In the genomic region with DNA sequence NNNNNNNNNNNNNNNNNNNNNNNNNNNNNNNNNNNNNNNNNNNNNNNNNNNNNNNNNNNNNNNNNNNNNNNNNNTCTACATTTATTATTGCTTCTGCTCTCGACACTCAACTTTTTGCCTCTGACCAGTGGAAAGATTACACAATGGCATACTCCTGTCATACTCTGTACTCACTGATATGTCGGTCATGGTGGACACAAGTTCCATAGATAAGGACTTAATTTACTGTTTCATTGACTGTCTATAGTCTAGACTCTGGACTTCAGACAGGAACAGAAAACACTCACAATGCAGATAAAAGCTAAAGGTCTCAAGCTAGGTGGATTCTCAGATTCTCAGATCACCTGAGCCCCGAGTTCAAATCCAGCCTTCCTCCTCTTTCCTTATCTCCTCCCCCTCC, we compare ENCODE assay signal across 21 mouse cellular contexts.
"Had no signal": no experiment of that assay in that cellular context is flagged by ENCODE, and none has a peak within 500 bp of the region (broad histone marks: within the 10 kb centered on the region; RNA-seq: fewer than 3 reads in every experiment).

No protein-coding gene starts in this region.

- DNase-seq: liver, postnatal 0 days; lung, adult 2 months; lung, postnatal 14 days; lung, postnatal 36 days; midbrain, embryonic 14.5 days; right cerebral cortex, postnatal 14 days; thymus, adult 2 months; thymus, postnatal 25 days; thymus, postnatal 4 days had no signal

- H3K27me3 ChIP-seq: liver, embryonic 15.5 days; lung, embryonic 15.5 days; midbrain, embryonic 12.5 days; neural tube, embryonic 13.5 days; neural tube, embryonic 15.5 days; stomach, embryonic 15.5 days had no signal

- H3K9me3 ChIP-seq: liver, embryonic 15.5 days; lung, embryonic 15.5 days; midbrain, embryonic 12.5 days; neural tube, embryonic 13.5 days; neural tube, embryonic 15.5 days; stomach, embryonic 15.5 days had no signal

- H3K9ac ChIP-seq: liver, embryonic 15.5 days; liver, postnatal 0 days; lung, embryonic 15.5 days; midbrain, embryonic 12.5 days; neural tube, embryonic 13.5 days; neural tube, embryonic 15.5 days; stomach, embryonic 15.5 days had no signal

- H3K36me3 ChIP-seq: liver, embryonic 15.5 days; lung, embryonic 15.5 days; midbrain, embryonic 12.5 days; neural tube, embryonic 13.5 days; neural tube, embryonic 15.5 days; stomach, embryonic 15.5 days had no signal

- ATAC-seq: liver, postnatal 0 days; lung, postnatal 0 days; midbrain, embryonic 16.5 days had no signal

- H3K4me2 ChIP-seq: liver, embryonic 15.5 days; lung, embryonic 15.5 days; midbrain, embryonic 12.5 days; neural tube, embryonic 13.5 days; neural tube, embryonic 15.5 days; stomach, embryonic 15.5 days had no signal

- H3K4me1 ChIP-seq: liver, embryonic 15.5 days; lung, embryonic 15.5 days; megakaryocyte, embryonic 14.5 days; midbrain, embryonic 12.5 days; neural tube, embryonic 13.5 days; neural tube, embryonic 15.5 days; stomach, embryonic 15.5 days had no signal

- H3K4me3 ChIP-seq: liver, embryonic 15.5 days; lung, embryonic 15.5 days; megakaryocyte, embryonic 14.5 days; midbrain, embryonic 12.5 days; myocyte; neural tube, embryonic 13.5 days; neural tube, embryonic 15.5 days; stomach, embryonic 15.5 days had no signal

- H3K27ac ChIP-seq: liver, embryonic 15.5 days; lung, embryonic 15.5 days; macrophage; midbrain, embryonic 12.5 days; neural tube, embryonic 13.5 days; neural tube, embryonic 15.5 days; stomach, embryonic 15.5 days; stomach, postnatal 0 days had no signal
